Mouse (Mus musculus): ENCODE results near the gene Efna5. TPM values are rescaled to one million over a fixed set of nuclear protein-coding genes. Genes with fewer than 3 reads are reported as not detected.

The Efna5 gene
- total RNA-seq, 2 experiments from 2014 or later: 6.7 to 8.5 TPM

- peak; percentile 30 for TF ChIP-seq CTCF (conservative IDR thresholded peaks at IDR 0.05)
- Histone ChIP-seq H3K27ac (no peak overlapping the region), H3K4me3 (no peak overlapping the region)
- DNase-seq (ENCODE audit: low spot score in 2 of 2): no peak
Observed at GRCm38 (mm10) chr17:62802748-62803147, 78.4 kb downstream of the Efna5 start.

GRCm38 (mm10) chr17:62797272-62797671 is 83.8 kb downstream of the Efna5 start:
- no peak overlapping the region for H3K27ac ChIP-seq
- no peak for DNase-seq (ENCODE audit: low spot score in 2 of 2)
- TF ChIP-seq CTCF (conservative IDR thresholded peaks at IDR 0.05): no peak

GRCm38 (mm10) chr17:62789291-62790290 is 91.5 kb downstream of the Efna5 start:
- Histone ChIP-seq H3K4me3 (no peak overlapping the region; the same call in 1 of the 2 replicates), H3K27ac (no peak overlapping the region)
- DNase-seq (ENCODE audit: low spot score in 2 of 2): no peak
- no peak for TF ChIP-seq CTCF (conservative IDR thresholded peaks at IDR 0.05)

More at GRCm38 (mm10) chr17:62797272-62797671, 83.8 kb downstream of the Efna5 start:
- no peak overlapping the region for H3K4me3 ChIP-seq

DNA sequence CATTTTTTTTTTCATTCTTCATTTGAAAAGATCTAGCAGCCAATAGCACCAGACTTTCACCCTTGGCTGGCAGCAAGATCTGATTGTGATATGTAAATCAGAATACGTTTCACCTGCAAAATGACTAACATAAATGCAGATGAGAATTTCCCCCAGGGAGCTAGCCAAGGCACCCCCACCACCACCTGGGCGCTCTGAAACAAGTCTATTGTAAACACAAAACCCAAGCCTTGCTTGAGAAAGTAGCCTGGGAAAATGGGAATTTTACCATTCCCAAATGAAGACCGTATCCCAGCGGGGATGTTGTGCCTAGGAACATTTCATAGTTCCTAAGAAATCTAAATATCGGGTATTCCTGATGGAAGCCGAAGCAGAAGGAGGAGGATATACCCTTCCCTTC is 92.3 kb downstream of the Efna5 start:
- Histone ChIP-seq H3K27ac (no peak overlapping the region), H3K4me3 (no peak overlapping the region; the same call in 1 of the 2 replicates)
- TF ChIP-seq CTCF (conservative IDR thresholded peaks at IDR 0.05): no peak
- DNase-seq (ENCODE audit: low spot score in 2 of 2): no peak

DNA sequence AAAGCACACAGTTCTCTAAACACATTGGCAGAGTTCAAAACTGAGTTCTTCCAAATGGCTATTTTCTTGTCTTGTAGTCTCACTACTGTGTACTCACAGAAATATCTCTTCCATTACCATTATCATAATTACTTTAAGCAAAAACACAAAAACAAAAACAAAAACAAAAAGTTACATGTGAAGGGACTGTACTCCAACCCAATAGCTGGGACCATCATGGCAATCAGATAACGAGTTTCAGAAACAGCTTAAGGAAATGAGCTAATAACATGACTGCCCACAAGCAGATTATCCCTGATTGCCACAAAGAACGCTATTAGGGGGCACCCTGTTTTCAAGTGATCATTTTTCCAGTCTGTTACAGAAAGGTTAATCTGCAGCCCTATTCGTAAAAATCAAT is 93.3 kb downstream of the Efna5 start:
- TF ChIP-seq CTCF (conservative IDR thresholded peaks at IDR 0.05): no peak
- no peak for DNase-seq (ENCODE audit: low spot score in 2 of 2)
- Histone ChIP-seq H3K27ac (no peak overlapping the region), H3K4me3 (no peak overlapping the region)

DNA sequence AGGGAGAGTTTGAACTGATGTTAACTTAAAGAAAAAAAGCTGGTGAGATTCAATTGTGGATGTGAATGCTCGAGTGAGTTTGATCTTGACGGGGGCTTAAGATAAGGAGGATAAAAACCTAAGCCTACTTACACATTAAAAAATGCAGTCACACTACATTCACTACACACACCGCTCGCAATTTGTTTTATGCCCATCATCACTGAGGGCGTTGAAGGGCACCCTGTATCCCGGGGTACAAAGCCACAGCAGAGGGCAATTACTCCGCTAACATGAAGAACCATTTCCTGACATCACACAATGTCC is 94.6 kb downstream of the Efna5 start:
- H3K27ac ChIP-seq: no peak overlapping the region
- no peak for DNase-seq (ENCODE audit: low spot score in 2 of 2)
- TF ChIP-seq CTCF (conservative IDR thresholded peaks at IDR 0.05): no peak

DNA sequence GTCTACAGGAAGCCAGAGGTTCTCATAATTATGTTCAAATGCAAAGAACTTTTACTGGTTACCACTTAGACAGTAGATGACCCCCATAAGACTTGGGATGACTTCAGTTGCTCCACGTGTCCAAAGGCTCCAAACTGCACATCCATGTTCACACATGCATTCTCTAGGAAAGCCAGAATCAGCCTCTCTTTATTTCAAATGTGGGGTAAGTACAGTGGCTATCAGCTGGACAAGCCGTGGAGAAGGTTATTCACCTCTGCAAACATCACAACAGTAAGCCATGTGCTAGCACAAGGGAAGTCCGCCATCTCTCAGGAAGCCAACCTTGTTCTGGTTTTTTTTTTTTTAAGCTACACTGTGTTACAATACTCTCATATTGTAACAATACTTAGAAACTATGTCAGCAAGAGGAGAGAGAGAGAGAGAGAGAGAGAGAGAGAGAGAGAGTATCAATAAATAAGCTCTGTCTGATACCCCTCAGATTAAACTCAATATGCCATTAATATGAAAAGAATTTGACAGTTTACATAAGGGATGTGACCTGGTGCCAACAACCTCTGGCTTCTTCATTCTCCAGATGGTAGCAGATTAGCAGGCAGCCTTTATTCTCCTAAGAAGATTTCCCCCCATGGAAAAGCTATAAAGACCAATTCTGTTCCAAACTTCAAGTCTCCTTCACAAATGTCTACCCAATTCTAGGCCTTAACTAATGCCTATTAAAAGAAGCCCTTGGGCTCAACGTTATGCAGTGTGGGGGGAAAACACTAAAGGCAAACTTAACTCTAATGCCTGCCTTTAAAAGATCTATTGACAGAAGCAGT is 95.1 kb downstream of the Efna5 start:
- H3K4me3 ChIP-seq: no peak overlapping the region
- TF ChIP-seq CTCF (conservative IDR thresholded peaks at IDR 0.05): no peak
- DNase-seq (ENCODE audit: low spot score in 2 of 2): no peak
- no peak overlapping the region for H3K27ac ChIP-seq

More for the DNA sequence above, 94.6 kb downstream of the Efna5 start:
- H3K4me3 ChIP-seq: no peak overlapping the region

DNA sequence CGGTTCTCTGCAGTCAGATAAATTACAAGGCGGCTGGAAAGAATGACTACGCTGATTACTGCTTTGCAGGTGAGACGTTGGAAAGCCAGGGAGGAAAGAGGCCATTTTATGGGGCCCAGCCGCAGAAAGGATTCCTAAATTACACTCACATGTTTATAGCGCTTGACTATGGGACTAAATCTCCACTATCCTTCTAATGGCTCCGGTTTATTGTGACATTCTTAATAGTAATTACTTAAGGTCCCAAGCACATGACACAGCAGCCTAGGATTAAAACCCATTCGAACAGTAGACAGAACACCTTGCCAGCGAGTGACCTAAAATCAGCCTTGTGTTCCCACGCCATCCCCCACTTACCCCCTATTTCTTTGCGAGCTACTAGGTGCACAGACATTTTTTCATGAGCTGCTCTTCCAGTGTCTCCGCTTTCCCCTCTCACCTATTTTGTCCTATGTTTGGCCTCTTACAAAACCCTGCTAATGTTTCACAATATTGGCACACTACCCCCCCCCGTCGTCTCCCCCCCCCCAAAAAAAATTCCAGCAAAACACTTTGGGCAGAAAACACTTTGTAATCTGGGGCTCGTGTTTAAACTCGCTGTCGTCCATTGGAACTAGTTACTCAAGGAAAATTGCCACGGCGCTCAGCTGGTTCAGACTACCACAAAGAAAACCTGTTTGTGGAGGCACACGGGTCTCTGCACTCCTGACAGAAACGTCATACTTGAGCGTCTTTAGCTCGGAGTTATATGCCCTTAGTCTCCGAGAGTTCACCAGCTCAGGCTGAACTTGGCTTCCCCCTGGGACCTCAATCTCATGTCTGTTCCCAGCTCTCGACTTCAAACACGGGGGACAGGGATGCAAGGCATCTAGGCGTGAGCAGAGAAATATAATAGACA is 96.6 kb downstream of the Efna5 start:
- no peak for TF ChIP-seq CTCF (conservative IDR thresholded peaks at IDR 0.05)
- DNase-seq (ENCODE audit: low spot score in 2 of 2): no peak
- Histone ChIP-seq H3K4me3 (peak overlapping the region; percentile 36; the same call in 1 of the 2 replicates), H3K27ac (no peak overlapping the region)

DNA sequence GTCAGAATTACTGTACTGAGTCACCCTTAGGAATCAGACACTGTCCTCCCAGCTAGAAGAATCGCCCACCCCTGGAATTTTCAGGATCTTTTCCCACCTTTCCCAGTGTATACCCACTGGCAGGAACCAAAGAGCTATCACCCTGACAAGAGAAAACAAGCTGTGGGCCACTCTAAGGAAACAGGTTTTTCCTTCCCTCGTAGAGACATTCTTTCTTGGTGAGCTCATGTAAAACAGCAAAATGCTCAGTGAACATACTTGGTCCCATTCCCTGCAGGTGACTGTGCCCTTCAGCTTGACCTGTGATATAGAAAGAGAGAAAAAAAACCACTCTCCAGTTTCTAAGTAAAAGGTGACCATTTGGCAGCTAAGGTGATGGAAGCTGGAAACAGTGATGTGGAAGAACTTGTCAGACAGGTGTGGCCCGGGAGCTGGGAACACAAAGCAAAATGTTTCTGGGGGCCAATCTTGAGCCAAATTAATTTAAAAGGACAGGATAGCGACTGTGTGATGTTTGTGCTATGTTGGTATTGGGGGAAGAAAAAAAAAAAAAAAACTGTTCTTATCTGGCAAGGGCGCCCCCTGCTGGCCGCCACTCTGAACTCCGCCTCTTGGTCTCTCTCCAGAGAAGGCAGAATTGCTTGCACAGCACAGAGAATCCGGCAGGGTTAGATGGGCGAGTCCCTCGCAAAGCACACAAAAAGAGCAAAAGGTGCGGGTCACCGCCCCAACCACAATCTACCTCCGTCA is 97.4 kb downstream of the Efna5 start:
- H3K27ac ChIP-seq: no peak overlapping the region

GRCm38 (mm10) chr17:62782826-62783404 is 98.2 kb downstream of the Efna5 start:
- DNase-seq (ENCODE audit: low spot score in 2 of 2): no peak
- TF ChIP-seq CTCF (conservative IDR thresholded peaks at IDR 0.05): no peak
- no peak overlapping the region for H3K4me3 ChIP-seq
- no peak overlapping the region for H3K27ac ChIP-seq

More for the DNA sequence above, 97.4 kb downstream of the Efna5 start:
- TF ChIP-seq CTCF (conservative IDR thresholded peaks at IDR 0.05): peak; percentile 97
- peak; percentile 61 to 77 for DNase-seq (ENCODE audit: low spot score in 2 of 2)
- peak overlapping the region; percentile 36; the same call in 1 of the 2 replicates for H3K4me3 ChIP-seq

DNA sequence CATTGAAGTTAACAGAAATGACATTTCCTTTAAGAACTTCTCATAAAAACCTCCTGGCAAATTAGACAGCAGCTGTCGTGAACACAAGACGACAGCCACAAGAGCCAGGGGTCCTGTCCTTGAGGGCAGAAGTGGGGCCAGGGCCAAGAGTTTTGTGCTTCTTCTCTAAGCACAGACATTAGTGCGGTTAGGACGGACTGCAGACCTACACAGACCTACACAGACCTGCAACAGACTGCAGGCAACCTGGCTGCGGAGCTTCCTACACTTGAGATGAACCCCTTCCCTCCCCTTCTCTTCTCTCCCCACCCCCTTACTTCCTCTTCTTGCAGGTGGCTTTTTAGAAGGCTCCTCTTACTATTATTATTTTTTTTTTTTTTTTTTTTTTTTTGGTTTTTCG is 100.0 kb downstream of the Efna5 start:
- no peak for TF ChIP-seq CTCF (conservative IDR thresholded peaks at IDR 0.05)

More for the DNA sequence above, 100.0 kb downstream of the Efna5 start:
- Histone ChIP-seq H3K4me3 (no peak overlapping the region), H3K27ac (no peak overlapping the region)
- no peak for DNase-seq (ENCODE audit: low spot score in 2 of 2)
